Mouse (Mus musculus) midbrain, embryonic 16.5 days (tissue): ENCODE data around the gene Dntt. TPM values are rescaled to one million over a fixed set of nuclear protein-coding genes. Genes with fewer than 3 reads are reported as not detected.

Experiments
- ATAC-seq: fragments of 200-750 bp; cut with Nextera tagmentation; 2 replicates; pipeline ENCODE4 v1.8.0; 2017; ENCODE audit warnings: moderate TSS enrichment
- H3K27ac ChIP-seq: fragments of 300-500 bp; sonication (generic); 2 replicates; pipeline ENCODE4 v1.5.1; 2014; ENCODE audit warnings: mild to moderate bottlenecking, low read length, mixed read lengths
- H3K27me3 ChIP-seq: fragments of 300-500 bp; sonication (generic); 2 replicates; pipeline ENCODE4 v1.6.1; 2014; ENCODE audit warnings: low read depth, low read length, mixed read lengths; ENCODE audit not compliant: control insufficient read depth, insufficient read depth
- H3K36me3 ChIP-seq: fragments of 300-500 bp; sonication (generic); 2 replicates; pipeline ENCODE4 v1.6.1; 2014; ENCODE audit warnings: mild to moderate bottlenecking, low read length, moderate library complexity, mixed read lengths; ENCODE audit not compliant: control insufficient read depth, insufficient read depth
- H3K4me1 ChIP-seq: fragments of 300-500 bp; sonication (generic); 2 replicates; pipeline ENCODE4 v1.6.1; 2014; ENCODE audit warnings: mild to moderate bottlenecking, low read length, mixed read lengths; ENCODE audit not compliant: control insufficient read depth, insufficient read depth
- H3K4me2 ChIP-seq: fragments of 300-500 bp; sonication (generic); 2 replicates; pipeline ENCODE4 v1.6.1; 2014; ENCODE audit warnings: mild to moderate bottlenecking, low read length, mixed read lengths
- H3K4me3 ChIP-seq: fragments of 300-500 bp; sonication (generic); 2 replicates; pipeline ENCODE4 v1.5.1; 2014; ENCODE audit warnings: low read depth, mild to moderate bottlenecking, low read length, moderate library complexity, mixed read lengths
- H3K9ac ChIP-seq: fragments of 300-500 bp; sonication (generic); 2 replicates; pipeline ENCODE4 v1.6.1; 2014; ENCODE audit warnings: low read depth, low read length, mixed read lengths
- H3K9me3 ChIP-seq: fragments of 300-500 bp; sonication (generic); replicated peaks from 2 replicates; pipeline ENCODE4 v1.6.1; 2014; ENCODE audit warnings: mild to moderate bottlenecking, low read length, mixed read lengths; ENCODE audit not compliant: control insufficient read depth, poor library complexity, severe bottlenecking
- WGBS: fragments of 180-500 bp; shearing (Covaris S2); extraction: QIAGEN DNeasy Blood & Tissue Kit; methylation state at CpG from one replicate; pipeline ENCODE4 v1.1.7; 2014; 5-methylcytosine and 5-hydroxymethylcytosine counted together
- polyA plus RNA-seq: library from polyadenylated mRNA; unstranded; fragments of >200 nt; fragmentation: Nextera tagmentation; extraction: Ambion mirVana; gene quantifications from 2 replicates; pipeline ENCODE4 v1.2.1, GENCODE M21; 2015

Gene Dntt
- polyA plus RNA-seq, 1 experiment from 2014 or later: 0.21 TPM

- no peaks in the 10 kb centered on the region for H3K9me3 ChIP-seq
- H3K27me3 ChIP-seq: no peaks in the 10 kb centered on the region
- ATAC-seq: no peak
- WGBS: 88% methylated on average over 4 of the region's 4 CpGs
- no peak overlapping the region for H3K4me2 ChIP-seq
- H3K4me3 ChIP-seq: no peak overlapping the region
- H3K4me1 ChIP-seq: no peaks in the 10 kb centered on the region
- H3K36me3 ChIP-seq: no peaks in the 10 kb centered on the region
- H3K9ac ChIP-seq: no peak overlapping the region
- no peak overlapping the region for H3K27ac ChIP-seq
These were observed 6.9 kb downstream of the Dntt start for GRCm38 (mm10) chr19:41035809-41036551.

- WGBS: 86% methylated on average over 7 of the region's 7 CpGs
- Histone ChIP-seq H3K36me3 (no peaks in the 10 kb centered on the region), H3K9me3 (no peaks in the 10 kb centered on the region), H3K4me2 (no peak overlapping the region), H3K4me3 (no peak overlapping the region), H3K27ac (no peak overlapping the region), H3K9ac (no peak overlapping the region), H3K27me3 (no peaks in the 10 kb centered on the region), H3K4me1 (no peaks in the 10 kb centered on the region)
- ATAC-seq: no peak
These were observed 10.0 kb downstream of the Dntt start for GRCm38 (mm10) chr19:41039110-41039509.

- Histone ChIP-seq H3K27me3 (no peaks in the 10 kb centered on the region), H3K9me3 (no peaks in the 10 kb centered on the region), H3K4me1 (no peaks in the 10 kb centered on the region), H3K27ac (no peak overlapping the region), H3K4me2 (no peak overlapping the region), H3K4me3 (no peak overlapping the region), H3K36me3 (no peaks in the 10 kb centered on the region), H3K9ac (no peak overlapping the region)
- no peak for ATAC-seq
- 56% methylated on average over 10 of the region's 10 CpGs for WGBS
These were observed 16.2 kb downstream of the Dntt start for GRCm38 (mm10) chr19:41045091-41045770.

- H3K4me1 ChIP-seq: no peaks in the 10 kb centered on the region
- H3K9me3 ChIP-seq: no peaks in the 10 kb centered on the region
- H3K4me3 ChIP-seq: no peak overlapping the region
- H3K27me3 ChIP-seq: no peaks in the 10 kb centered on the region
- no peak overlapping the region for H3K4me2 ChIP-seq
- no peak for ATAC-seq
- H3K27ac ChIP-seq: no peak overlapping the region
- H3K36me3 ChIP-seq: no peaks in the 10 kb centered on the region
- WGBS: 76% methylated on average over 9 of the region's 9 CpGs
- H3K9ac ChIP-seq: no peak overlapping the region
These were observed 18.5 kb downstream of the Dntt start for GRCm38 (mm10) chr19:41047437-41048186.

GRCm38 (mm10) chr19:41048187-41048559 lies 19.1 kb downstream of the Dntt start:
- no peak overlapping the region for H3K9ac ChIP-seq
- no peaks in the 10 kb centered on the region for H3K4me1 ChIP-seq
- no peak overlapping the region for H3K27ac ChIP-seq
- H3K4me3 ChIP-seq: no peak overlapping the region
- no peak overlapping the region for H3K4me2 ChIP-seq
- H3K36me3 ChIP-seq: no peaks in the 10 kb centered on the region
- 88% methylated on average over 3 of the region's 3 CpGs for WGBS
- H3K27me3 ChIP-seq: no peaks in the 10 kb centered on the region
- no peaks in the 10 kb centered on the region for H3K9me3 ChIP-seq
- no peak for ATAC-seq

GRCm38 (mm10) chr19:41051714-41052113 lies 22.6 kb downstream of the Dntt start:
- no peak overlapping the region for H3K4me3 ChIP-seq
- H3K27me3 ChIP-seq: no peaks in the 10 kb centered on the region
- H3K9me3 ChIP-seq: no peaks in the 10 kb centered on the region
- ATAC-seq: no peak
- H3K4me1 ChIP-seq: no peaks in the 10 kb centered on the region
- WGBS: 87% methylated on average over 1 of the region's 1 CpGs
- H3K4me2 ChIP-seq: no peak overlapping the region
- H3K27ac ChIP-seq: no peak overlapping the region
- no peaks in the 10 kb centered on the region for H3K36me3 ChIP-seq
- H3K9ac ChIP-seq: no peak overlapping the region

- 77% methylated on average over 5 of the region's 5 CpGs for WGBS
- Histone ChIP-seq H3K4me3 (no peak overlapping the region), H3K36me3 (no peaks in the 10 kb centered on the region), H3K9ac (no peak overlapping the region), H3K4me1 (no peaks in the 10 kb centered on the region), H3K4me2 (no peak overlapping the region), H3K9me3 (no peaks in the 10 kb centered on the region), H3K27ac (no peak overlapping the region), H3K27me3 (no peaks in the 10 kb centered on the region)
- no peak for ATAC-seq
These were observed 23.2 kb downstream of the Dntt start for GRCm38 (mm10) chr19:41052247-41052646.

GRCm38 (mm10) chr19:41053530-41053929 lies 24.5 kb downstream of the Dntt start:
- WGBS: 40% methylated on average over 10 of the region's 10 CpGs
- no peak for ATAC-seq
- Histone ChIP-seq H3K4me2 (no peak overlapping the region), H3K4me1 (no peaks in the 10 kb centered on the region), H3K9me3 (no peaks in the 10 kb centered on the region), H3K27me3 (no peaks in the 10 kb centered on the region), H3K9ac (no peak overlapping the region), H3K27ac (no peak overlapping the region), H3K36me3 (no peaks in the 10 kb centered on the region), H3K4me3 (no peak overlapping the region)

GRCm38 (mm10) chr19:41054702-41055101 lies 25.6 kb downstream of the Dntt start:
- H3K27ac ChIP-seq: no peak overlapping the region
- no peak for ATAC-seq
- no peaks in the 10 kb centered on the region for H3K27me3 ChIP-seq
- WGBS: 71% methylated on average over 4 of the region's 4 CpGs
- H3K9ac ChIP-seq: no peak overlapping the region
- H3K9me3 ChIP-seq: no peaks in the 10 kb centered on the region
- H3K4me1 ChIP-seq: no peaks in the 10 kb centered on the region
- no peak overlapping the region for H3K4me2 ChIP-seq
- no peak overlapping the region for H3K4me3 ChIP-seq
- H3K36me3 ChIP-seq: no peaks in the 10 kb centered on the region
